Mouse (Mus musculus): Measurements from ENCODE around the gene Zp1. TPM values are rescaled to one million over a fixed set of nuclear protein-coding genes. Genes with fewer than 3 reads are reported as not detected.

Gene Zp1
- total RNA-seq, 4 experiments from 2014 or later, result not detected

DNA sequence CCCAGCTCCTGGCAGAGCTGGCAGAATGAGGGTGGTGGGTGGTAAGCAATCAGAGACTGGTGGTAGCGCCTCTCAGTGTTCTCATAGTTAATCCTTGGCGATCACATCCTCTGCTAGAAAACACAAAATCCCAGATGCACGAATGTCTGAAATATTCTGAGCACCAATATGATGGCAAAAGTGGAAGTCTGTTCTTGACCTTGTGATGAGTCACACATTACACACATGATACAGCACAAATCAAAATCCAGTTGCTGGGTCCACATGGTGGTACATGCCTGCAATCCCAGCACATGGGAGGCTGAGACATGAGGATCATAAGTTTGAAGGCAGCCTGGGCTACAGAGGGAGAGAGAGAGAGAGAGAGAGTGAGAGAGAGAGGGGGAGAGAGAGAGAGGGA, 626 bp upstream of the Zp1 start:
- DNase-seq, result no peak

DNA sequence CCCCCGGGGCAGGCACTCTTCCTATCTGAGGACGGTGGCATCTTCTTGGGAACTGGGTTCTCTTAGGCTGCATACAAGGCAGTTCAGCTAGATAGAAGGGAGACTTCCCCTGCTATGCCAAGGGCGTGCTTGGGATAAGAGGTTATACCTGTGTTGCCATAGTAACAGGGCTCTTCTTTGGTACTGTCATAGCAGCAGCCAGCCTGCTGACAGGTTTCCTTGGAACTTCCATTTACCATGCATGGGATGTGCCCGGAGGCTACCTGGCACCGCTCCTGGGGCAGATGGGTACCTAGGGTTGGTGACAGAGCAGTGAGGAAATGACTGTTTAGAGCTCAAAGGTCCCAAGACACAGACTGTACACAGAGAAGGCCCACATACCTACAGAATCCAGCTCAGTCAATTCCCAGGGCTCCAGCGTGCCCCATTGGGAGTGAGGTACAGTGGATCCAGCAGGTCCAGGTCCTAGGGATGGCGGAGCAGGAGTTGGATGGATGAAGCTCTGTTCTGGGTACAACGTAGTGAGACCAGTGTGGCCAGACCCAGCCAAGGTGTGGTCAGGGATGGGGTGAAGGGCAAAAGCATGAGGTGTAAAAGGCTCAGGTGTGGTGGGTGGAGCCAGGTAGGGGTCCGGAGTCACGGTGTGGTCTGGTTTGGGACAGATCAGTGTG, 2.0 kb downstream of the Zp1 start:
- DNase-seq, result no peak

GRCm38 (mm10) chr19:10916506-10916905, 3.9 kb downstream of the Zp1 start:
- DNase-seq, result no peak

DNA sequence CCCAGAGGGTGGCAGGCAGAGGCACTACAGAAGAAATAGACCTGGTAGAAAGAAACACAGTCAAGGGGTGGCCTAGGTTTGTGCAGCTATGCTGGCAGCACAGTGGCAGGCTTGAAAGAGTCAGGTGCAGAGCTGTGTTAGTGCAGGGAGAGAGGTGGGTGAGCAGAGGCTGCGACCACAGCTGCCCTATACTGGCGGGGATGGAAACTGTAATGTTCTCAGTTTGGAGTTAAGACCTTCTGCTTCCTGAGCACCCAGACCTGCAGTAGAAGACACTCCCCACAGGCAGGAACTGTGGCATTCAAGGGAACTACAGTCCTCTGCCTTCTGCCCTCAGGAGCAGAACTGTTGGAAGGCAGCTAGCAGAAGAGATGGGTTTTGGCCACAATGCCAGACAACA, 5.6 kb downstream of the Zp1 start:
- DNase-seq, result no peak

- DNase-seq, result no peak
Observed at GRCm38 (mm10) chr19:10914291-10914690, 6.1 kb downstream of the Zp1 start.

- no peak for DNase-seq
Observed at GRCm38 (mm10) chr19:10909087-10909721, 11.2 kb downstream of the Zp1 start.

DNA sequence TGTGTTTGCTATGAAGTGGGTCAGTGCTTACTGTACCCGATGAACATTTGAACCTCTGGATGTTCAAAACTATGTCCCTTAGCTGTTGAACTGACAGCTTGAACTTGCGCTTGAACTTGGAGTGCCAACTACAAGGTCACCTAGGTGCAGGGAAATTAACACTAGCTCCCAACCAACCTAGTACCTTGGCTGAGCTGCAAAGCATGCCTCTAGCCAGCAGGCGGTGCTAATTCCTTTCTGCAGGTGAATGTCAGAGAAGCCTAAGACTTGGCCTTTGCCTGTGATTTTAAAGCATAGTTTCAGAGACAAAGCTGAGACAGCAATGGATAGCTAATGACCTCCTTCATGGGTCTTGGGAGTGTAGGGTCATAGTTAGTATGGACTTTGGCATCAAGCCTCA, 12.5 kb downstream of the Zp1 start:
- no peak for DNase-seq

DNA sequence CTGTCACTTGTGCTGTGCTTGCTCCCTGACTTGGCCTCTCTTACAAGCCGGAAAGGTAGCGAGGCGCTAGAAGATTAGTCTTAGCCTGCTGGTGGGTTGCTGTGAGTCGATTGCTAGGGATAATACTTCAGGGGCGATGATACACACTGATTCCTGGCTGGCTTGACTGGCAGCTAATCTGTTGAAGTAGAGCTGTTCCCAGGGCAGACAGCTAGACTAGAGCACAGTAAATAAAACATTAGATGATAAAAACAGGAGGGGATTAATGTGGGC, 14.8 kb downstream of the Zp1 start:
- no peak for DNase-seq

DNA sequence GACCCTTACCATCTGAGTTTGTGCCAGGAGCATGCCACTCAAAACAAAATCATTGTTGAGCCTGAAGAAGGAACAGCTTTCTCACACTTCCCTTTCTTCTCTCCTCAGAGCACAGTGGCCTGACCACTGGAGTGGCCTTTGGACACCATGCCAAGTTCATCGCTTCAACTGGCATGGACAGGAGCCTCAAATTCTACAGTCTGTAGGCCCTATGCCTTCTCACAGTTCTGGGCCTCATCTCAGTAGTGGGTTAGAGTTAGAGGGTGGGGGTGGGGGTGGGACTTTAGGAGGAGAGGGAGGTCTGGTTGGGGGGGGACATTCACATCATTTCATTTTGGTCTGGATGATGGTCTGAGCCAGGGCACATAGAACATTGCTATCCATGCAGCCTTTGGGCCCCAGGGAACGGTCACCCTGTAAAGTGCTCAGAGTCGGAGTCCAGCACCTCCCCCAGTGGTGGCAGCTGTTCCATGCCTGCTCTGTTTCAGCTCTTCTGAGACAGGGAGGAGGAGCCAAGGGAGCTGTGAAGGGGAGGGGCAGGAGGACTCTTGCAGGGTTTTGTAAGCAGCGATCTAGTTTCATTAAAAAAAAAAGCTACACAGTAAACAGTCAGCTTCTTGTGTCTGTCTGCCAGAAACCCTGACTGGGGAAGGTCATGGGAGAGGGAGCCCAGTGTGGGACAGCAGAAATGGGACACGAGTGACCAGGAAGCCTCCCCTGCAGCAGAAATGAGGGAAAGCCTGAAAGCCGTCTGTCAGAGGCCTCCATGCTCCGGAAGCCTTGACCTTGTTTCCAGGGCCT, 15.3 kb downstream of the Zp1 start:
- DNase-seq, result peak; percentile 87

DNA sequence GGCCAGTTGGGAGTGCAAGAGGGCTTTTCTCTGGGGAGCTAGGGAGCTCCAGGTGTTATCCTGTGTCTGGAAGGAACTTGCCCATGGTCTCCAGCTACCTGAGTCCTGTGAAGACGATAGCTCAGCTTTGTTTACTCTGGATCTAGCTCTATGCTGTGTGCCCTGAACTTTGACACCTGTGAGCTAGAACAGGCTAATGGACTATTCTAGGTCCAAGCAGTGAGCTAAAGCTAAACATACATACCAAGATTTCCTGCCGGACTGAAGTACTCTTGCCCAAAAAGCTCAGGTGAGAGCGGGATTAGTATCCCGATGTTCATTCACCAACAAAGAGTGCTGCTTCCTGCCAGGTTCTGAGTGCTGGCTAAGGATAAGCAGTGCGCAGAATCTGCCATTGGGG, 15.9 kb downstream of the Zp1 start:
- DNase-seq, result no peak

DNA sequence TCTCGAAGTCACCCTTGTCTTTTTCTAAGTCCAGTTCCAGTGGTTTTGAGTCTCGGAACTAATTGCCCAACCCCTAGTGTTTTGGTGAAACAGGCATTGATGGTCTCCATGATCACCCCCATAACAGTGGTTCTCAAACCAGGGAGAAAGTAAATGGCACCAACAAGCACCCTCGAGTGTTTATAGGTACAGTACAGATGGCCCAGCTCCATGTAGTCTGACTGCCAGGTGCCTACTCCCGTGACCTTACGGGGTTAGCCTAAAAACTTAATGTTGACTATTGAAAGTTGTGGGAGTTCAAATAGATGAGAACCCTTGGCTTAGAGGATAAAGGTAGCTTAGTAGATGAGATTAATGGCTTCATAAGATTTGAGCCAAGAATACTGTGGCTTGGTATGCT, 19.4 kb downstream of the Zp1 start:
- DNase-seq, result no peak

DNA sequence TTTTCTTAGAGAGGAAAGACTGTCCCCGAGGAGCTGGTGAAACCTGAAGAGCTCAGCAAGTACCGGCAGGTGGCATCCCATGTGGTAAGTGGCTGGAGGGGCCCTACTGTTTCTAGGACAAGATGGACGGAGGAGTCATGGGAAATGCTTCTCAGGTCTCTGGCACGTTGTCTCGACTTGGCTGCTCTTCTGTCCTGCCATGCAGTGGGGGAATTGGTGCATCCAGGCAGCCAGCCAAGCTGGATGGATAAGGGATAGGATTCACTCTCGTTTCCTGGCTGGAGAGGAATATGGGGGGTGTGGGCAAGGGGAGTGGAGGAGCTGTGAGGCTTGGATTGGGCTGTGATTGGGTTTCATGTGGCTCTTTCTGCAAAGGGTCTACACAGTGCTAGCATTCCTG, 20.1 kb downstream of the Zp1 start:
- DNase-seq, result no peak

GRCm38 (mm10) chr19:10897491-10897890, 22.9 kb downstream of the Zp1 start:
- DNase-seq, result no peak

- DNase-seq, result no peak
Observed at GRCm38 (mm10) chr19:10896849-10897248, 23.6 kb downstream of the Zp1 start.

GRCm38 (mm10) chr19:10895708-10896107, 24.7 kb downstream of the Zp1 start:
- DNase-seq, result no peak

- peak; percentile 97 for DNase-seq
Observed at GRCm38 (mm10) chr19:10895016-10895528, 25.4 kb downstream of the Zp1 start, which contains the start of gene Prpf19. Gene Prpf19, plus strand, starts transcription at chr19:10895231.

GRCm38 (mm10) chr19:10892201-10892600, 28.2 kb downstream of the Zp1 start:
- no peak for DNase-seq

DNA sequence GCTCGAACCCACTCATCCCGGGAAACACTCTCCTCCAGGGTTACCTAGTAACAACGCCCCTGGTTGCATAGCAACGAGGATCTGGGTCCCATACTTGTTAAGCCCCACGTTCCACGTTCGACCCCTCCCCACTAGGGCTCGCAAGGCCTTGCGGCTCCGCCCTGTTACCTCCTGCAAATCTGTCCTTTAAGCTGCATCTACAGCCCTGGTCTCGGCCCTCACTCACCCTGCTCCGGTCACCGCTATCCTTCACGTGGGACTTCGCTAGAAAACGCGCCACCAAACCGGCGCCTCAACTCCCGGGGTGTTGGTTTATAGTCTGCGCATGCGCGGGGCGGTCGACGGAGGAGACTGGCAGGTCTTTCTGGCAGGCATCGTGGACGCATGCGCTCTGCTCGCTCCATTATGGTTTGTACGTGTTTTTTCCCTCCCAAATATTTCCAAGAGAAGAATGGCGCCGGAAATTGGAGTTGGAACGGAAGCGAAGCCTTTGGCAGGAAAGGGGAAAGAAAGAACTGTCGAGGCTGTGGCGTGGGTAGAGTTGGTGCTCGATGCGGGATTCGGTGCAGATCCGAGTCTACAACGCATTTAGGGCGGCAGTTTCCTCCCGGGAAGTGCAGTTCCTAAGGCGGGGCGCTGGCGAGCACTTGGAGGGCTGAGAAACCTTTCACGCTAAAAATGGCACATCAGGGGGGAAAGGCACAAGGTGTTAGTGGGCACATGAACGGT, 38.8 kb downstream of the Zp1 start, which contains the start of gene Tmem109:
Gene Tmem109, minus strand, starts transcription at position 576 of the 729 bp plus-strand sequence.
- peak; percentile 91 for DNase-seq

DNA sequence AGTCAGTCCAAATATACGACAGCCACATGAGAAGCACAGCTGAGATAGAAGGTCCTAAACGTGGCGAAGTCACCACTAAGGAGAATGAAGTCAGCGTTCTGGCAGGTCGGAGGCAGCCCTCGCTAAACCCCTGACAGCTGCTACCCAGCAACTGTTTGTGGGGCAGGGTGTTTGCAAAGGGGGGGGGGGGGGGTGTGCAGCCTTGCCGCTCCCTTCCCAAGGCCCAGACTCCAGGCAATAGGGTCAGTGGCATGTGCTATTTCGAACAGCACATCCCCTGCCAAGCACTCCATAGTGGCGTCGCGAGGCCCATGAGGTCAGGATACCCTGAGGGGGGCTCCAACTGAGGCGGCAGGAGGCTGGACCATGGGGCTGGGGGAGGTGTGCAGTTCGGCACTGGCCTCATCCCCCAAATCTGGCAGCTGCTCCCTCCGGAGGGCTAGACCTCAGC, 39.4 kb downstream of the Zp1 start:
- no peak for DNase-seq

- DNase-seq, result no peak
Observed at GRCm38 (mm10) chr19:10880085-10880974, 40.1 kb downstream of the Zp1 start.

DNA sequence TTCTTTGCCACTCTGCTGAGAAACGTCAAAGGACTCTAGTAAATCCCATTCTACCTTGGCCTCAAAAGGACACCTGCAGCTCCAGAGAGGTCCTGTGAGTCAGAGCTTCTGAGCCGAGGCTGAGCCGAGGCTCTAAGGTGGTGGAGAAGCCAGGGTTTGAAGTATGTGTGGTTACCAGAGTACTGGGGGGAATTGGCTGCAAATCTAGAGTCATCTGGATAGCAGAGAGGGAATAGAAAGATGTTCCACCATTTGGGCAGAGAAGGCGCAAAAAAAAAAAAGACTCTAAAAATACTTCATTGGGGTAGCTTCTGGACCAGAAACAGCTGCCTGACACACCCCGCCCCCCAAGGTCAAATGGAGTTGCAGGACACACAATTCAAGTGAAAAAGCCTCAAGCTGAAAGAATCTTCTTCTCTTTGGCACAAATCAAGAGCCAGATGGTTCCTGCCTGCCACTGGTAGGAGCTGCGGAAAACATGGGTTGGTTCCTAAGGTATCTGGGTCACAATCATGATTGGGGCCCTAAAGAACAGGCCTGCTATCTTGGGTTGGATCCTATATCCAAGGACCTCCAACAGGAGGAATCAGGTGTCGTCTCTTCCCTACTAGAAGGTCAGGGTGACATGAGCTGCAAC, 42.1 kb downstream of the Zp1 start:
- DNase-seq, result no peak

Measured in adrenal gland, adult 8-10 months (tissue).